Mouse (Mus musculus): ENCODE measurements around the gene Socs3. TPM values are rescaled to one million over a fixed set of nuclear protein-coding genes. Genes with fewer than 3 reads are reported as not detected.

Gene Socs3
- polyA plus RNA-seq, 1 experiment from 2014 or later: 5.4 TPM

GRCm38 (mm10) chr11:117934576-117935368 is 35.1 kb downstream of the Socs3 start:
- DNase-seq (no peak), ATAC-seq (ENCODE audit: insufficient read depth) (no peak)
- Histone ChIP-seq H3K27me3 (ENCODE audit: insufficient read depth, low read length) (0 out of 2 replicates have a peak, but pooled peaks cover 11% of the 10 kb centered on the region), H3K9me3 (ENCODE audit: low read depth, low read length) (no peaks in the 10 kb centered on the region), H3K36me3 (ENCODE audit: insufficient read depth) (no peaks in the 10 kb centered on the region), H3K4me1 (ENCODE audit: insufficient read depth) (peaks cover 32% of the 10 kb centered on the region), H3K4me3 (ENCODE audit: low read depth, low read length) (no peak overlapping the region), H3K9ac (no peak overlapping the region), H3K4me2 (no peak overlapping the region), H3K27ac (ENCODE audit: low read depth) (no peak overlapping the region)
- no peak for TF ChIP-seq CTCF (IDR thresholded peaks at IDR 0.05; ENCODE audit: low read depth)
- WGBS: 49% methylated on average over 5 of the region's 5 CpGs

DNA sequence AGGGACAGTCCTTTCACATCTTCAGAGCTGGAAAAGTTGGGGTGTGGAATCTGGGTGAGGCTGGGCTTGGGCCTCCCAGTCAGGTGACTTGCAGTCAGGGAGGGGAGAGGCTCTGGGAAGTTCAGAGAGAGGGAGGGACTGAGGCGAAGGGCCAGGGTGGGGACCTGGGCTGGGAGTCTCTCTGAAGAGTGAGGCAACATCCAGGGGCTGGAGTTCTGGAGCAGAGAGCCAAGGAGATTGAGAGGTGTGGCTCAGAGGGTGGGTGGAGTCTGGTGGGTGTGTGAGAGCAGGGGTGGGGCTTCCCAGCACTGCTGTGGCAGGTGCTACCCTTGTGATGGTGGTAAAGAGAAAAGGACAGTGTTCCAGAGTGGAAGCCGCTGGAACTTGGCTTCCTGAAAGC is 35.7 kb downstream of the Socs3 start:
- H3K4me2 ChIP-seq: no peak overlapping the region
- peak; percentile 64 for ATAC-seq (ENCODE audit: insufficient read depth)
- H3K36me3 ChIP-seq (ENCODE audit: insufficient read depth): no peaks in the 10 kb centered on the region
- no peak for TF ChIP-seq CTCF (IDR thresholded peaks at IDR 0.05; ENCODE audit: low read depth)
- no peaks in the 10 kb centered on the region for H3K9me3 ChIP-seq (ENCODE audit: low read depth, low read length)
- WGBS: 27% methylated on average over 2 of the region's 2 CpGs
- H3K27me3 ChIP-seq (ENCODE audit: insufficient read depth, low read length): 0 out of 2 replicates have a peak, but pooled peaks cover 11% of the 10 kb centered on the region
- H3K27ac ChIP-seq (ENCODE audit: low read depth): peak overlapping the region; percentile 25; the same call in 1 of the 2 replicates
- H3K4me3 ChIP-seq (ENCODE audit: low read depth, low read length): no peak overlapping the region
- peak; percentile 65 for DNase-seq
- H3K9ac ChIP-seq: no peak overlapping the region
- peaks cover 32% of the 10 kb centered on the region for H3K4me1 ChIP-seq (ENCODE audit: insufficient read depth)

DNA sequence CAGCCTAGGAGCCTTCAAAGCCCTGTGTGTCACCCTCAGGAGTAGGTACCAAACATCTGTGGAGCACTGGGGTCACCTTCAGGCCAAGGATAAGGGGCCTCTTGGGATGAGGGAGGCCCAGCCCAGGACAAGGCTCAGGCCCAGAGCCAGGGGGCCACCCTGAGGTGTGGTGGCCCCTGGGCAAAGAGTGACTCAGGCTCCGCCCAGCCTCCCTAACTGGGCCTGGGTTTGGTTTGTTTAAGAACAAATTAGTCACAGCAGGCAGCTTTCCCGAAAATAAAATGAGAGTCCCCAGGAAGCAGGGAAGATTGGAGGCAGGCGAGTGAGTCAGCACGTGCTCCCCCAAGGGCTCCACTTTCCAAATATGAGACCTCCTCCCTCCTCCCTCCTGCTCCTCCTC is 37.7 kb downstream of the Socs3 start:
- Histone ChIP-seq H3K36me3 (ENCODE audit: insufficient read depth) (no peaks in the 10 kb centered on the region), H3K4me1 (ENCODE audit: insufficient read depth) (peaks cover 27% of the 10 kb centered on the region), H3K27ac (ENCODE audit: low read depth) (no peak overlapping the region), H3K27me3 (ENCODE audit: insufficient read depth, low read length) (0 out of 2 replicates have a peak, but pooled peaks cover 11% of the 10 kb centered on the region), H3K9me3 (ENCODE audit: low read depth, low read length) (no peaks in the 10 kb centered on the region), H3K9ac (no peak overlapping the region), H3K4me3 (ENCODE audit: low read depth, low read length) (no peak overlapping the region), H3K4me2 (no peak overlapping the region)
- 30% methylated on average over 4 of the region's 4 CpGs for WGBS
- DNase-seq (no peak), ATAC-seq (ENCODE audit: insufficient read depth) (no peak)
- no peak for TF ChIP-seq CTCF (IDR thresholded peaks at IDR 0.05; ENCODE audit: low read depth)

DNA sequence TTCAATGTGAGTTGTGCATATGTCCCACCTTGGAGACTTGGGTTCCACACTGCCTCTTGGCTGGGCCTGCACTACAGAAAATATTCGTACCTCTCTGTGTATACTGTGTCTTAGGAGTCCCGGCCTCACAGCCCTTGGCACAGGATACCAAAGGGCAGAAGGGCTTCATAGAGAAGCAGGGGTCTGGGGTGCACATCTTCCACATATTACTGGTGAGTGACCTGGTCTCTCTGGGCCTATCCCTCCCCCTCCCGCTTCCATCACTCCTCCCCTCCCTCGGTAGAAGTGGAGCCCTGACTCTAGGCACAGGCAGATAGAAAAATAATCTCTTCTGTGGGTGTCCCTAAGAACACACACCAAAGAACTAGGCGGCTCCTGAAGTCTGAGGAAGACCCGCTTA is 38.3 kb downstream of the Socs3 start:
- DNase-seq: no peak
- no peaks in the 10 kb centered on the region for H3K36me3 ChIP-seq (ENCODE audit: insufficient read depth)
- no peak overlapping the region for H3K27ac ChIP-seq (ENCODE audit: low read depth)
- H3K27me3 ChIP-seq (ENCODE audit: insufficient read depth, low read length): 0 out of 2 replicates have a peak, but pooled peaks cover 11% of the 10 kb centered on the region
- no peak for ATAC-seq (ENCODE audit: insufficient read depth)
- no peak overlapping the region for H3K4me3 ChIP-seq (ENCODE audit: low read depth, low read length)
- no peak overlapping the region for H3K9ac ChIP-seq
- H3K4me1 ChIP-seq (ENCODE audit: insufficient read depth): peaks cover 27% of the 10 kb centered on the region
- no peak for TF ChIP-seq CTCF (IDR thresholded peaks at IDR 0.05; ENCODE audit: low read depth)
- no peaks in the 10 kb centered on the region for H3K9me3 ChIP-seq (ENCODE audit: low read depth, low read length)
- H3K4me2 ChIP-seq: no peak overlapping the region
- 57% methylated on average over 6 of the region's 6 CpGs for WGBS

DNA sequence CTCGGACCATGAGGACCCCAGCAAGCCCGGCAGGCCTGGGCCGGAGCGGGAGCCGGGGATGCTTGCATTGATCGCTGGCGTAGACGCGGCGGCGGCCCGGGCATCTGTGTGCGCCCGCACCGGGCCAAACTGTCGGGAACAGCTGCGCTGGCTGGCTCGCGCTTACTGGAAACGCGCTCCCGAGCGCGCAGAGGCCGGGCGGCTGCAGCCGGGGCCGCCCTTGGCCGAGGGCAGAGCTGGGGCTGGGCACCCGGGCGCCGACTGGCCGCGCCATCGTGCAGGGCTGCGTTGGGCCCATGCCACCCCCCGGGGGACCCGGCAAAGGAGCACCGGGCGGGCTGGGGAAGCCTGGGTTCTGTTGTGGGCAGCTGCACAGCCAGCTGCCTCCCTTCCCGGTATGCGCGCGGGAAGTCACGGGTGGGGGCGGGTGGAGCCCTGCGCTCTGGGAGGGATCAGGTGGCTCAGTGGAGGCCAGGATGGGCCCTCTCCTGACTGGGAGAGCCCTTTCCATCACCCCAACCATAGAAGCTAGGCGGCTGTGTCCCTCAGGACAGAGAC is 39.0 kb downstream of the Socs3 start:
- H3K4me3 ChIP-seq (ENCODE audit: low read depth, low read length): peak overlapping the region; percentile 43
- WGBS: 1% methylated on average over 46 of the region's 48 CpGs
- 0 out of 2 replicates have a peak, but pooled peaks cover 11% of the 10 kb centered on the region for H3K27me3 ChIP-seq (ENCODE audit: insufficient read depth, low read length)
- DNase-seq: peak; percentile 84
- H3K9ac ChIP-seq: peak overlapping the region; percentile 55
- ATAC-seq (ENCODE audit: insufficient read depth): peak; percentile 48
- peak overlapping the region; percentile 87 for H3K4me2 ChIP-seq
- no peak for TF ChIP-seq CTCF (IDR thresholded peaks at IDR 0.05; ENCODE audit: low read depth)
- peaks cover 23% of the 10 kb centered on the region for H3K4me1 ChIP-seq (ENCODE audit: insufficient read depth)
- no peaks in the 10 kb centered on the region for H3K36me3 ChIP-seq (ENCODE audit: insufficient read depth)
- H3K9me3 ChIP-seq (ENCODE audit: low read depth, low read length): no peaks in the 10 kb centered on the region
- H3K27ac ChIP-seq (ENCODE audit: low read depth): no peak overlapping the region

DNA sequence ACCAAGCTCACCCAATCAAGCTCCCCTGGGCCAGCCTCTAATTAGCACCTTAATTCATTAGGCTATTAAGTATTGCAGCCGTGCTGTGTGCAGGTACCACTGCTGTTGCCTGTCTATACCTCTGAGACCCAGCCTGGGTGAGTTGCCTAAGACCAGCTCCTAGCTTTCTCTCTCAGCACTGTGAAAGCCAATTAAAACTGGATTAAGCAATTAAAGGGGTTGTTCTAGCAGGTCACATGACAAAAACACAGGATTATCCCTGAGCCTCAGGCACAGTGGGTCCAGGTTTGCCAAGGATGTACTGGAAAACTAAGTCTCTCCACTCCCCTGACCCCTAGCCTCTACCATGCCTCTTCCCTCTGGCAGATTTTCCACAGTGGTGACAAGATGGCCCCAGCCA is 44.3 kb downstream of the Socs3 start:
- Histone ChIP-seq H3K9ac (no peak overlapping the region), H3K36me3 (ENCODE audit: insufficient read depth) (no peaks in the 10 kb centered on the region), H3K27ac (ENCODE audit: low read depth) (no peak overlapping the region), H3K4me1 (ENCODE audit: insufficient read depth) (no peaks in the 10 kb centered on the region), H3K4me3 (ENCODE audit: low read depth, low read length) (no peak overlapping the region), H3K27me3 (ENCODE audit: insufficient read depth, low read length) (0 out of 2 replicates have a peak, but pooled peaks cover 1% of the 10 kb centered on the region), H3K4me2 (no peak overlapping the region), H3K9me3 (ENCODE audit: low read depth, low read length) (no peaks in the 10 kb centered on the region)
- WGBS: 86% methylated on average over 1 of the region's 1 CpGs
- DNase-seq (no peak), ATAC-seq (ENCODE audit: insufficient read depth) (no peak)
- no peak for TF ChIP-seq CTCF (IDR thresholded peaks at IDR 0.05; ENCODE audit: low read depth)

- WGBS: 48% methylated on average over 6 of the region's 6 CpGs
- no peak for ATAC-seq (ENCODE audit: insufficient read depth)
These were observed 45.4 kb downstream of the Socs3 start for GRCm38 (mm10) chr11:117924466-117924865.

More at GRCm38 (mm10) chr11:117924466-117924865, 45.4 kb downstream of the Socs3 start:
- Histone ChIP-seq H3K4me3 (ENCODE audit: low read depth, low read length) (no peak overlapping the region), H3K9ac (no peak overlapping the region), H3K27ac (ENCODE audit: low read depth) (no peak overlapping the region), H3K4me2 (no peak overlapping the region), H3K9me3 (ENCODE audit: low read depth, low read length) (no peaks in the 10 kb centered on the region), H3K36me3 (ENCODE audit: insufficient read depth) (no peaks in the 10 kb centered on the region), H3K4me1 (ENCODE audit: insufficient read depth) (no peaks in the 10 kb centered on the region), H3K27me3 (ENCODE audit: insufficient read depth, low read length) (no peaks in the 10 kb centered on the region)
- no peak for TF ChIP-seq CTCF (IDR thresholded peaks at IDR 0.05; ENCODE audit: low read depth)
- peak; percentile 40 for DNase-seq
